Mouse (Mus musculus) ES-Bruce4 (cell line): ENCODE data around the gene Usf1.

Experiments used
- CTCF ChIP-seq: IDR thresholded peaks from one replicate; pipeline ENCODE4 v1.8.1; 2011; ENCODE audit warnings: low read depth, low read length
- EP300 ChIP-seq: IDR thresholded peaks from 2 replicates; pipeline ENCODE4 v1.6.1; 2011; ENCODE audit warnings: low read depth, low read length; ENCODE audit not compliant: insufficient read depth

GRCm38 (mm10) chr1:171447692-171448091 lies 36.6 kb downstream of the Usf1 start:
- no peak for TF ChIP-seq CTCF
- TF ChIP-seq EP300 = no peak
